Mouse (Mus musculus) liver, embryonic 11.5 days (tissue): ENCODE results near the gene Gnb1l. TPM values are rescaled to one million over a fixed set of nuclear protein-coding genes. Genes with fewer than 3 reads are reported as not detected.

Experiments
- ATAC-seq: fragments of 200-750 bp; cut with Nextera tagmentation; replicated peaks from 2 replicates; pipeline ENCODE4 v1.8.0; 2017; ENCODE audit warnings: moderate number of reproducible peaks, mild to moderate bottlenecking, moderate TSS enrichment, moderate library complexity; ENCODE audit not compliant: low FRiP score
- DNase-seq: peaks from one replicate; pipeline ENCODE4 v3.0.0-alpha.2; 2017; ENCODE audit warnings: low spot score
- H3K27ac ChIP-seq: fragments of 300-500 bp; sonication (generic); 2 replicates; pipeline ENCODE4 v1.5.1; 2014; ENCODE audit warnings: mild to moderate bottlenecking, low read depth, low read length, control low read depth
- H3K27me3 ChIP-seq: fragments of 300-500 bp; sonication (generic); replicated peaks from 2 replicates; pipeline ENCODE4 v1.6.1; 2014; ENCODE audit warnings: low read length, mixed read lengths; ENCODE audit not compliant: control insufficient read depth, insufficient read depth
- H3K36me3 ChIP-seq: fragments of 300-500 bp; sonication (generic); 2 replicates; pipeline ENCODE4 v1.6.1; 2014; ENCODE audit warnings: mild to moderate bottlenecking, low read length, moderate library complexity, mixed read lengths; ENCODE audit not compliant: control insufficient read depth, insufficient read depth
- H3K4me1 ChIP-seq: fragments of 300-500 bp; sonication (generic); replicated peaks from 2 replicates; pipeline ENCODE4 v1.6.1; 2014; ENCODE audit warnings: low read length, mixed read lengths; ENCODE audit not compliant: control insufficient read depth, insufficient read depth
- H3K4me2 ChIP-seq: fragments of 300-500 bp; sonication (generic); 2 replicates; pipeline ENCODE4 v1.6.1; 2014; ENCODE audit warnings: mild to moderate bottlenecking, control low read depth, moderate library complexity
- H3K4me3 ChIP-seq: fragments of 300-500 bp; sonication (generic); 2 replicates; pipeline ENCODE4 v1.5.1; 2014; ENCODE audit warnings: low read depth, low read length, control low read depth
- H3K9ac ChIP-seq: fragments of 300-500 bp; sonication (generic); 2 replicates; pipeline ENCODE4 v1.6.1; 2014; ENCODE audit warnings: low read depth, low read length, control low read depth
- H3K9me3 ChIP-seq: fragments of 300-500 bp; sonication (generic); 2 replicates; pipeline ENCODE4 v1.6.1; 2016; ENCODE audit warnings: low read length, inconsistent platforms, mixed read lengths; ENCODE audit not compliant: control insufficient read depth
- WGBS: fragments of 180-500 bp; shearing (Covaris S2); extraction: QIAGEN DNeasy Blood & Tissue Kit; methylation state at CpG from one replicate; pipeline ENCODE4 v1.1.7; 2014; 5-methylcytosine and 5-hydroxymethylcytosine counted together
- polyA plus RNA-seq: library from polyadenylated mRNA; unstranded; fragments of >200 nt; fragmentation: Nextera tagmentation; extraction: Ambion mirVana; gene quantifications from 2 replicates; pipeline ENCODE4 v1.2.1, GENCODE M21; 2014

Gene Gnb1l
- polyA plus RNA-seq, 1 experiment from 2014 or later, result 18.4 TPM

- H3K27me3 ChIP-seq, result no peaks in the 10 kb centered on the region
- no peak overlapping the region for H3K4me3 ChIP-seq
- no peak overlapping the region for H3K27ac ChIP-seq
- no peak overlapping the region for H3K4me2 ChIP-seq
- H3K9me3 ChIP-seq, result no peaks in the 10 kb centered on the region
- H3K9ac ChIP-seq, result no peak overlapping the region
- no peaks in the 10 kb centered on the region for H3K36me3 ChIP-seq
- 72% methylated on average over 8 of the region's 8 CpGs for WGBS
- no peak for DNase-seq
- H3K4me1 ChIP-seq, result no peaks in the 10 kb centered on the region; the same call in 1 of the 2 replicates
- ATAC-seq, result no peak
Observed at GRCm38 (mm10) chr16:18543151-18543829, 44.8 kb downstream of the Gnb1l start.

DNA sequence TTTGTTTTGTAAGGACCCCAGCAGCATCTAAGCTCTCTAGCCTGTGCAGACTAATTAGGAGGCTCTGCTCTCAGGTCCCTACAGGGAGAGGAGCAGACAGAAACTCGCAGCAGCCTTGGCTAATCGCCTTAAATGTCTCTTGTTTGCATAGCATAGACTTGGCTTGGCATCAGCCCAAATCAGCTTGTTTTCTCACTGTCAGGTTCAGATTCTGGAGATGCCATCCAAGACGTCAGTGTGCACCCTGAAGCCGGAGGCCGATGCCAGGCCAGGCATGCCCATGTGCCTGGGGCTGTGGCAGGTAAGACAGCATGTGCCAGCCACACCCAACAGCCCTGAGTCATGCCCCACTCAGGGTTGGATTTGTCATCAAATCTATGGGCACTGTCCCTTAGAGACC, 49.4 kb downstream of the Gnb1l start:
- WGBS, result 87% methylated on average over 5 of the region's 5 CpGs
- H3K9me3 ChIP-seq, result no peaks in the 10 kb centered on the region
- no peak overlapping the region for H3K4me2 ChIP-seq
- peaks cover 6% of the 10 kb centered on the region; the same call in 1 of the 2 replicates for H3K4me1 ChIP-seq
- DNase-seq (no peak), ATAC-seq (no peak)
- H3K27me3 ChIP-seq, result no peaks in the 10 kb centered on the region
- H3K36me3 ChIP-seq, result no peaks in the 10 kb centered on the region
- no peak overlapping the region for H3K9ac ChIP-seq
- H3K27ac ChIP-seq, result no peak overlapping the region
- H3K4me3 ChIP-seq, result no peak overlapping the region

DNA sequence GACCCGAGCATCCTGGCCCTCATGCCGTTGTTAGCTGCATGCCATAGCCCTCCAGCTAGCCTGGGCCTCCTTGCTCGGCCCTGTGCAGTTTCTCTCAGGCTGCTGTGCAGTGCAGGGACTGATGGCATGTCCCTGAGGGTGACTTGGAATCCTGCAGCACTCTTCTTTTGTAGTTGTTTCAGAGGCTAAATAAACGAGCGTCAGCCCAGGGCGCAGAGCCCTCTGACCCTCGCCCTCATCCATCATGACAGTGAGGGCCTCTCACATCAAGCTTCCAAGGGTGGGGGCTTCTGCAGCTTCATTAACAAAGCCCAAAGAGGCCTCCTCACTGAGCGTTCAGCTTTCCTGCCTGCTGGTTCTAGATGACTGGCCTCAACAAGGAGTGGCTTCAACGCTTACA, 53.1 kb downstream of the Gnb1l start:
- ATAC-seq, result no peak
- DNase-seq, result no peak
- Histone ChIP-seq H3K27ac (no peak overlapping the region), H3K4me2 (no peak overlapping the region), H3K4me1 (peaks cover 6% of the 10 kb centered on the region; the same call in 1 of the 2 replicates), H3K9ac (no peak overlapping the region; the same call in 1 of the 2 replicates), H3K9me3 (no peaks in the 10 kb centered on the region), H3K36me3 (no peaks in the 10 kb centered on the region), H3K27me3 (no peaks in the 10 kb centered on the region), H3K4me3 (no peak overlapping the region)
- WGBS, result 54% methylated on average over 9 of the region's 9 CpGs

GRCm38 (mm10) chr16:18552106-18552710, 53.7 kb downstream of the Gnb1l start:
- DNase-seq (no peak), ATAC-seq (no peak)

GRCm38 (mm10) chr16:18554721-18555120, 56.2 kb downstream of the Gnb1l start:
- Histone ChIP-seq H3K9me3 (no peaks in the 10 kb centered on the region), H3K36me3 (no peaks in the 10 kb centered on the region), H3K27ac (no peak overlapping the region), H3K27me3 (no peaks in the 10 kb centered on the region), H3K4me2 (no peak overlapping the region), H3K9ac (no peak overlapping the region), H3K4me1 (peaks cover 6% of the 10 kb centered on the region; the same call in 1 of the 2 replicates), H3K4me3 (no peak overlapping the region)
- DNase-seq (no peak), ATAC-seq (no peak)
- WGBS, result 35% methylated on average over 2 of the region's 2 CpGs

More at GRCm38 (mm10) chr16:18552106-18552710, 53.7 kb downstream of the Gnb1l start:
- Histone ChIP-seq H3K4me2 (no peak overlapping the region), H3K27ac (no peak overlapping the region), H3K4me1 (peaks cover 6% of the 10 kb centered on the region; the same call in 1 of the 2 replicates), H3K9ac (no peak overlapping the region), H3K36me3 (no peaks in the 10 kb centered on the region), H3K9me3 (no peaks in the 10 kb centered on the region), H3K4me3 (no peak overlapping the region), H3K27me3 (no peaks in the 10 kb centered on the region)
- 60% methylated on average over 11 of the region's 11 CpGs for WGBS

DNA sequence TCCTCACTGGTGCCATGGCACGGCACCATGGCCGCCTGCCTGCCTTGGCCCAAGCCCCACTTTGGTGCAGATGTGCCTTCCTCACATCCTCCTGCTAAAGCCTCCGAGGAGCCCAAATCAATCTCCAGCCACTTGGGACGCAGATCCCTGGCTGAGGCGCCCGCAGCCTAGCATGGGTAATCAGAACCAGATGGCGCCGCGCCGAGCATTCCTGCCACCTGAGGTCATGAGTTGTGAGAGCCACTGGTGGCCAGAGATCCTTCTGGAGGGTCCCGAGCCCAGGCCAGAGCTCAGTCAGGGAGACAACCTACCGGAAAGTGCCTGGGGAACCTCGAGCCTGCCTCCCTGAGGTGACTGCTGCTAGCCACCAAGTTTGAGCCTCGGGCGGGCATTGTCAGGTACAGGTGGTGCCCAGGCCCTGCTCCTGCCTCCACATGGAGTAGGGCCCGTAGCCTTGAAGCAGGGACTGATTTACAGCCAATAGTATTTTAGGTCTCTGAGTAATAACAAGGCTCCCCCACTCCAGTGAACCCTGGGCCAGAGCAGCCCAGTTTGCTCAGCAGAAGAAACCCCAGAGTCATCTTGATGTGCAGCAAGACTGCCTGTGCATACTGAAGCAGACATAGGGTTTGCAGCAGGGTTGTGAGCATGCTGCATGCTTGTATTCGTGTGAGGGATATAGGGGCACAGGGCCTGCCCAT, 56.9 kb downstream of the Gnb1l start:
- Histone ChIP-seq H3K4me3 (no peak overlapping the region), H3K27me3 (no peaks in the 10 kb centered on the region), H3K9me3 (no peaks in the 10 kb centered on the region), H3K4me2 (no peak overlapping the region), H3K4me1 (peaks cover 6% of the 10 kb centered on the region; the same call in 1 of the 2 replicates), H3K9ac (no peak overlapping the region), H3K27ac (no peak overlapping the region), H3K36me3 (no peaks in the 10 kb centered on the region)
- WGBS, result 62% methylated on average over 17 of the region's 17 CpGs
- no peak for ATAC-seq
- DNase-seq, result no peak

DNA sequence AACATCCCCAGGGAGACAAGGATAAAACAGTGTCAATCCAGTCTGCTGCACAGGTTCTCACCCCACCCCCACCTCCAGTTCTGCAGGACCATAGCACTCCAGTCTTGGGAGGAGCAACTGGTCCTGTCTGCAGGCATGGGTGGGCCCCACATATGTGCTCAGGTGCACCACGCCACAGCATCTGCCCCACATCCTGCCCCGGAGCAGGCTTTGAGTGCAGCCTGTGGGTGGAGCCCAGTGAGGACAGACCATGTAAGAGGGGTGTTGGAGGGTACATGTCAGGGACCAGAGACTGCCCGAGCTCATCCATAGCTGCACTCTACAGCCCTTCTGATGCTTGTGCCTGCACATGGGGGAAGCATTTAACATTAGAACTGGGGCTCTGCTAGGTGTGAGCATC, 57.9 kb downstream of the Gnb1l start:
- H3K9ac ChIP-seq, result no peak overlapping the region
- no peak overlapping the region for H3K4me3 ChIP-seq
- no peak overlapping the region for H3K4me2 ChIP-seq
- ATAC-seq (no peak), DNase-seq (no peak)
- H3K27me3 ChIP-seq, result no peaks in the 10 kb centered on the region
- no peaks in the 10 kb centered on the region for H3K36me3 ChIP-seq
- H3K9me3 ChIP-seq, result no peaks in the 10 kb centered on the region
- WGBS, result 81% methylated on average over 3 of the region's 3 CpGs
- peaks cover 5% of the 10 kb centered on the region; the same call in 1 of the 2 replicates for H3K4me1 ChIP-seq
- H3K27ac ChIP-seq, result no peak overlapping the region

DNA sequence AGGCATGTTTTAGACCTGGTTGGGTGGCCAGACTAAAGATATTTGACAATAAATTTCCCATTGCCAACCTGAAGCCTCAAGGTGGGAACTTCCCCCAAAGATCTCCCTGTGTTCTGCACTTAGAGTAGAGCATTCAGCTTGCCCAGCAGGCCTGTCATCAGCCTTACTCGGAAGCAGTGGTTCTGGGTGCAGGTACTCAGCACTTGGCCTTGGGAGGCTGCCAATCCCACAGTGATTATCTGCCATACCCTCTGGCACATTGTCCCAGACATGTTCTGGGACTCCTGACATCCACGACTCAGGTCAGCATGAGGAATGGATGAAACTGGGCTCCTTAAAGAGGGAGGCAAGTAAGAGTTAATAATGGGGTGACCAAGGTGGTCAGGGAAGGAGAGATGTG, 66.0 kb downstream of the Gnb1l start:
- WGBS, result 86% methylated on average over 2 of the region's 2 CpGs
- no peaks in the 10 kb centered on the region for H3K27me3 ChIP-seq
- no peaks in the 10 kb centered on the region for H3K36me3 ChIP-seq
- DNase-seq (no peak), ATAC-seq (no peak)
- no peak overlapping the region for H3K9ac ChIP-seq
- H3K4me1 ChIP-seq, result no peaks in the 10 kb centered on the region
- no peak overlapping the region for H3K4me2 ChIP-seq
- H3K27ac ChIP-seq, result no peak overlapping the region
- no peak overlapping the region for H3K4me3 ChIP-seq
- no peaks in the 10 kb centered on the region for H3K9me3 ChIP-seq
